Mouse (Mus musculus): ENCODE data around the gene Bbs5. TPM values are rescaled to one million over a fixed set of nuclear protein-coding genes. Genes with fewer than 3 reads are reported as not detected.

Bbs5 gene
- total and polyA plus RNA-seq, 2 experiments: 0.49 to 4.5 TPM

GRCm38 (mm10) chr2:69712171-69712570 lies 65.2 kb downstream of the Bbs5 start:
- H3K4me1 ChIP-seq (ENCODE audit: control insufficient read depth, insufficient read depth, low read length): peaks cover 3% of the 10 kb centered on the region; the same call in 1 of the 2 replicates
- H3K4me3 ChIP-seq (ENCODE audit: insufficient read depth, low read depth, low read length): no peak overlapping the region; the same call in 1 of the 2 replicates
- H3K79me2 ChIP-seq (ENCODE audit: control insufficient read depth, insufficient read depth, low read length): no peaks in the 10 kb centered on the region
- TF ChIP-seq CTCF (IDR thresholded peaks at IDR 0.05; ENCODE audit: low read depth, low read length) (no peak), POLR2A (IDR thresholded peaks at IDR 0.05; ENCODE audit: extremely low read depth, insufficient read depth, low read length) (no peak)
- no peak for DNase-seq (ENCODE audit: extremely low read depth, low read depth, low spot score)
- H3K36me3 ChIP-seq (ENCODE audit: control insufficient read depth, insufficient read depth, low read length): peaks cover 19% of the 10 kb centered on the region
- no peaks in the 10 kb centered on the region for H3K27me3 ChIP-seq (ENCODE audit: control insufficient read depth, insufficient read depth, low read length)
- no peak overlapping the region; the same call in 1 of the 2 replicates for H3K27ac ChIP-seq (replicated peaks; ENCODE audit: insufficient read depth, low read depth, low read length)
- 82% methylated on average over 14 of the region's 14 CpGs for WGBS
- H3K9ac ChIP-seq (ENCODE audit: low read depth, low read length): no peak overlapping the region

- DNase-seq (ENCODE audit: extremely low read depth, low read depth, low spot score): peak; percentile 92
- under 1% methylated on average over 39 of the region's 39 CpGs for WGBS
- no peak for TF ChIP-seq CTCF (IDR thresholded peaks at IDR 0.05; ENCODE audit: low read depth, low read length)
- TF ChIP-seq POLR2A (IDR thresholded peaks at IDR 0.05; ENCODE audit: extremely low read depth, insufficient read depth, low read length): 0 out of 2 replicates have a peak, but pooled peaks have one; percentile 49
- Histone ChIP-seq H3K79me2 (ENCODE audit: control insufficient read depth, insufficient read depth, low read length) (no peaks in the 10 kb centered on the region), H3K9ac (ENCODE audit: low read depth, low read length) (peak within 1 kb of the TSS; percentile 79), H3K27me3 (ENCODE audit: control insufficient read depth, insufficient read depth, low read length) (no peaks in the 10 kb centered on the region), H3K27ac (replicated peaks; ENCODE audit: insufficient read depth, low read depth, low read length) (peak within 1 kb of the TSS; percentile 88), H3K4me1 (ENCODE audit: control insufficient read depth, insufficient read depth, low read length) (peaks cover 3% of the 10 kb centered on the region; the same call in 1 of the 2 replicates), H3K4me3 (ENCODE audit: insufficient read depth, low read depth, low read length) (peak within 1 kb of the TSS; percentile 84), H3K36me3 (ENCODE audit: control insufficient read depth, insufficient read depth, low read length) (peaks cover 17% of the 10 kb centered on the region)
Measured at GRCm38 (mm10) chr2:69712981-69713625, 66.1 kb downstream of the Bbs5 start, which contains the start of gene Fastkd1. Gene Fastkd1 (minus strand): TSS chr2:69713516.

- Histone ChIP-seq H3K9ac (ENCODE audit: low read depth, low read length) (no peak overlapping the region), H3K27ac (replicated peaks; ENCODE audit: insufficient read depth, low read depth, low read length) (no peak overlapping the region), H3K79me2 (ENCODE audit: control insufficient read depth, insufficient read depth, low read length) (no peaks in the 10 kb centered on the region), H3K4me1 (ENCODE audit: control insufficient read depth, insufficient read depth, low read length) (peaks cover 3% of the 10 kb centered on the region; the same call in 1 of the 2 replicates), H3K36me3 (ENCODE audit: control insufficient read depth, insufficient read depth, low read length) (peaks cover 12% of the 10 kb centered on the region), H3K27me3 (ENCODE audit: control insufficient read depth, insufficient read depth, low read length) (no peaks in the 10 kb centered on the region), H3K4me3 (ENCODE audit: insufficient read depth, low read depth, low read length) (no peak overlapping the region)
- WGBS: 21% methylated on average over 4 of the region's 4 CpGs
- no peak for DNase-seq (ENCODE audit: extremely low read depth, low read depth, low spot score)
- no peak for TF ChIP-seq POLR2A (IDR thresholded peaks at IDR 0.05; ENCODE audit: extremely low read depth, insufficient read depth, low read length)
- TF ChIP-seq CTCF (IDR thresholded peaks at IDR 0.05; ENCODE audit: low read depth, low read length): no peak
Measured at GRCm38 (mm10) chr2:69713626-69714014, 66.6 kb downstream of the Bbs5 start.

- 79% methylated on average over 5 of the region's 5 CpGs for WGBS
- Histone ChIP-seq H3K27ac (replicated peaks; ENCODE audit: insufficient read depth, low read depth, low read length) (no peak overlapping the region), H3K4me1 (ENCODE audit: control insufficient read depth, insufficient read depth, low read length) (peaks cover 3% of the 10 kb centered on the region; the same call in 1 of the 2 replicates), H3K79me2 (ENCODE audit: control insufficient read depth, insufficient read depth, low read length) (no peaks in the 10 kb centered on the region), H3K27me3 (ENCODE audit: control insufficient read depth, insufficient read depth, low read length) (no peaks in the 10 kb centered on the region), H3K4me3 (ENCODE audit: insufficient read depth, low read depth, low read length) (no peak overlapping the region), H3K36me3 (ENCODE audit: control insufficient read depth, insufficient read depth, low read length) (peaks cover 9% of the 10 kb centered on the region), H3K9ac (ENCODE audit: low read depth, low read length) (no peak overlapping the region)
- DNase-seq (ENCODE audit: extremely low read depth, low read depth, low spot score): no peak
- no peak for TF ChIP-seq CTCF (IDR thresholded peaks at IDR 0.05; ENCODE audit: low read depth, low read length)
- TF ChIP-seq POLR2A (IDR thresholded peaks at IDR 0.05; ENCODE audit: extremely low read depth, insufficient read depth, low read length): no peak
Measured at GRCm38 (mm10) chr2:69714126-69714525, 67.2 kb downstream of the Bbs5 start.

GRCm38 (mm10) chr2:69716483-69716882 lies 69.5 kb downstream of the Bbs5 start:
- TF ChIP-seq CTCF (IDR thresholded peaks at IDR 0.05; ENCODE audit: low read depth, low read length) (no peak), POLR2A (IDR thresholded peaks at IDR 0.05; ENCODE audit: extremely low read depth, insufficient read depth, low read length) (no peak)
- no peak overlapping the region for H3K4me3 ChIP-seq (ENCODE audit: insufficient read depth, low read depth, low read length)
- no peaks in the 10 kb centered on the region for H3K27me3 ChIP-seq (ENCODE audit: control insufficient read depth, insufficient read depth, low read length)
- no peak overlapping the region for H3K9ac ChIP-seq (ENCODE audit: low read depth, low read length)
- H3K4me1 ChIP-seq (ENCODE audit: control insufficient read depth, insufficient read depth, low read length): peaks cover 3% of the 10 kb centered on the region; the same call in 1 of the 2 replicates
- 69% methylated on average over 3 of the region's 3 CpGs for WGBS
- H3K79me2 ChIP-seq (ENCODE audit: control insufficient read depth, insufficient read depth, low read length): no peaks in the 10 kb centered on the region
- no peak overlapping the region for H3K27ac ChIP-seq (replicated peaks; ENCODE audit: insufficient read depth, low read depth, low read length)
- H3K36me3 ChIP-seq (ENCODE audit: control insufficient read depth, insufficient read depth, low read length): no peaks in the 10 kb centered on the region
- DNase-seq (ENCODE audit: extremely low read depth, low read depth, low spot score): no peak

Other genes with a start within 250 kb of the Bbs5 start
- 0.09 and 0.20 TPM in 2 replicates for gene Lrp2, start 61.1 kb upstream of the Bbs5 start, total RNA-seq (2014; rRNA removed)
- gene Lrp2, start 61.1 kb upstream of the Bbs5 start, polyA plus RNA-seq (2012; rRNA removed): 0.02 and 0.04 TPM in 2 replicates
- 0.20 and 0.37 TPM in 2 replicates for gene Klhl41, start 22.9 kb downstream of the Bbs5 start, total RNA-seq (2014; rRNA removed)
- 0.02 and 0.06 TPM in 2 replicates for gene Klhl41, start 22.9 kb downstream of the Bbs5 start, polyA plus RNA-seq (2012; rRNA removed)
- 14.4 TPM in 2 replicates for gene Fastkd1, start 66.3 kb downstream of the Bbs5 start, total RNA-seq (2014; rRNA removed)
- 6.5 and 6.8 TPM in 2 replicates for gene Fastkd1, start 66.3 kb downstream of the Bbs5 start, polyA plus RNA-seq (2012; rRNA removed)
- 9.3 and 9.7 TPM in 2 replicates for gene Ppig, start 75.4 kb downstream of the Bbs5 start, total RNA-seq (2014; rRNA removed)
- gene Ppig, start 75.4 kb downstream of the Bbs5 start, polyA plus RNA-seq (2012; rRNA removed): 0.91 and 1.3 TPM in 2 replicates
- 0.13 and 0.37 TPM in 2 replicates for gene Ccdc173, start 142.4 kb downstream of the Bbs5 start, total RNA-seq (2014; rRNA removed)
- not detected in 2 replicates for gene Ccdc173, start 142.4 kb downstream of the Bbs5 start, polyA plus RNA-seq (2012; rRNA removed)
- 29.6 and 34.4 TPM in 2 replicates for gene Phospho2, start 142.5 kb downstream of the Bbs5 start, total RNA-seq (2014; rRNA removed)
- gene Phospho2, start 142.5 kb downstream of the Bbs5 start, polyA plus RNA-seq (2012; rRNA removed): 36.0 and 39.8 TPM in 2 replicates
- gene Klhl23, start 174.8 kb downstream of the Bbs5 start, total RNA-seq (2014; rRNA removed): 1.5 and 2.3 TPM in 2 replicates
- 0.22 and 0.46 TPM in 2 replicates for gene Klhl23, start 174.8 kb downstream of the Bbs5 start, polyA plus RNA-seq (2012; rRNA removed)
- 20.9 and 40.3 TPM in 2 replicates for gene Ssb, start 214.4 kb downstream of the Bbs5 start, total RNA-seq (2014; rRNA removed)
- gene Ssb, start 214.4 kb downstream of the Bbs5 start, polyA plus RNA-seq (2012; rRNA removed): 1.5 and 1.8 TPM in 2 replicates
- gene Mettl5, start 238.4 kb downstream of the Bbs5 start, total RNA-seq (2014; rRNA removed): 10.7 and 14.7 TPM in 2 replicates
- gene Mettl5, start 238.4 kb downstream of the Bbs5 start, polyA plus RNA-seq (2012; rRNA removed): 7.9 and 9.7 TPM in 2 replicates

Measured in liver, adult 2 months (tissue).